Mouse (Mus musculus): Measurements from ENCODE around the gene Ctnnbip1. TPM values are rescaled to one million over a fixed set of nuclear protein-coding genes. Genes with fewer than 3 reads are reported as not detected.
A peak's percentile ranks its signal among the peaks of the same experiment; 100 is the strongest.

Gene Ctnnbip1
- polyA plus RNA-seq, 1 experiment from 2014 or later: 59.7 TPM

GRCm38 (mm10) chr4:149600130-149600529 is 82.1 kb downstream of the Ctnnbip1 start:
- Histone ChIP-seq H3K9ac (ENCODE audit: low read length) (no peak overlapping the region), H3K27ac (ENCODE audit: low read length) (no peak overlapping the region), H3K27me3 (ENCODE audit: control insufficient read depth, insufficient read depth, low read depth, low read length) (no peaks in the 10 kb centered on the region), H3K9me3 (ENCODE audit: control insufficient read depth, low read length) (no peaks in the 10 kb centered on the region), H3K4me1 (replicated peaks; ENCODE audit: control insufficient read depth, insufficient read depth, low read length) (peaks cover 8% of the 10 kb centered on the region), H3K4me2 (ENCODE audit: low read depth, low read length) (no peak overlapping the region), H3K4me3 (ENCODE audit: low read length) (no peak overlapping the region), H3K36me3 (ENCODE audit: control insufficient read depth, insufficient read depth, low read length) (no peaks in the 10 kb centered on the region)
- ATAC-seq (ENCODE audit: low read depth): no peak
- 72% methylated on average over 4 of the region's 4 CpGs for WGBS

GRCm38 (mm10) chr4:149601484-149601883 is 83.4 kb downstream of the Ctnnbip1 start:
- peaks cover 8% of the 10 kb centered on the region for H3K4me1 ChIP-seq (replicated peaks; ENCODE audit: control insufficient read depth, insufficient read depth, low read length)
- peak; percentile 40; the same call in 1 of the 2 replicates for ATAC-seq (ENCODE audit: low read depth)
- WGBS: 27% methylated on average over 4 of the region's 4 CpGs
- H3K4me3 ChIP-seq (ENCODE audit: low read length): no peak overlapping the region
- no peaks in the 10 kb centered on the region for H3K36me3 ChIP-seq (ENCODE audit: control insufficient read depth, insufficient read depth, low read length)
- H3K9ac ChIP-seq (ENCODE audit: low read length): no peak overlapping the region
- no peaks in the 10 kb centered on the region for H3K27me3 ChIP-seq (ENCODE audit: control insufficient read depth, insufficient read depth, low read depth, low read length)
- H3K27ac ChIP-seq (ENCODE audit: low read length): no peak overlapping the region
- no peak overlapping the region for H3K4me2 ChIP-seq (ENCODE audit: low read depth, low read length)
- H3K9me3 ChIP-seq (ENCODE audit: control insufficient read depth, low read length): no peaks in the 10 kb centered on the region

GRCm38 (mm10) chr4:149602236-149602635 is 84.2 kb downstream of the Ctnnbip1 start:
- Histone ChIP-seq H3K27me3 (ENCODE audit: control insufficient read depth, insufficient read depth, low read depth, low read length) (no peaks in the 10 kb centered on the region), H3K4me3 (ENCODE audit: low read length) (no peak overlapping the region), H3K9ac (ENCODE audit: low read length) (no peak overlapping the region), H3K27ac (ENCODE audit: low read length) (no peak overlapping the region), H3K4me2 (ENCODE audit: low read depth, low read length) (no peak overlapping the region), H3K9me3 (ENCODE audit: control insufficient read depth, low read length) (no peaks in the 10 kb centered on the region), H3K36me3 (ENCODE audit: control insufficient read depth, insufficient read depth, low read length) (no peaks in the 10 kb centered on the region), H3K4me1 (replicated peaks; ENCODE audit: control insufficient read depth, insufficient read depth, low read length) (peaks cover 10% of the 10 kb centered on the region)
- WGBS: 50% methylated on average over 7 of the region's 7 CpGs
- no peak for ATAC-seq (ENCODE audit: low read depth)

- Histone ChIP-seq H3K27ac (ENCODE audit: low read length) (no peak overlapping the region), H3K4me1 (replicated peaks; ENCODE audit: control insufficient read depth, insufficient read depth, low read length) (peaks cover 17% of the 10 kb centered on the region), H3K4me3 (ENCODE audit: low read length) (no peak overlapping the region), H3K36me3 (ENCODE audit: control insufficient read depth, insufficient read depth, low read length) (no peaks in the 10 kb centered on the region), H3K27me3 (ENCODE audit: control insufficient read depth, insufficient read depth, low read depth, low read length) (no peaks in the 10 kb centered on the region), H3K4me2 (ENCODE audit: low read depth, low read length) (no peak overlapping the region), H3K9me3 (ENCODE audit: control insufficient read depth, low read length) (no peaks in the 10 kb centered on the region), H3K9ac (ENCODE audit: low read length) (no peak overlapping the region)
- 28% methylated on average over 1 of the region's 1 CpGs for WGBS
- no peak for ATAC-seq (ENCODE audit: low read depth)
Measured at GRCm38 (mm10) chr4:149603860-149604259, 85.8 kb downstream of the Ctnnbip1 start.

- ATAC-seq (ENCODE audit: low read depth): no peak
Measured at GRCm38 (mm10) chr4:149604518-149604917, 86.5 kb downstream of the Ctnnbip1 start.

GRCm38 (mm10) chr4:149606056-149606455 is 88.0 kb downstream of the Ctnnbip1 start:
- H3K4me3 ChIP-seq (ENCODE audit: low read length): no peak overlapping the region
- 70% methylated on average over 18 of the region's 18 CpGs for WGBS
- no peak overlapping the region for H3K4me2 ChIP-seq (ENCODE audit: low read depth, low read length)
- no peak overlapping the region for H3K27ac ChIP-seq (ENCODE audit: low read length)
- peaks cover 16% of the 10 kb centered on the region for H3K4me1 ChIP-seq (replicated peaks; ENCODE audit: control insufficient read depth, insufficient read depth, low read length)
- no peak overlapping the region for H3K9ac ChIP-seq (ENCODE audit: low read length)
- H3K27me3 ChIP-seq (ENCODE audit: control insufficient read depth, insufficient read depth, low read depth, low read length): no peaks in the 10 kb centered on the region
- ATAC-seq (ENCODE audit: low read depth): no peak
- no peaks in the 10 kb centered on the region for H3K36me3 ChIP-seq (ENCODE audit: control insufficient read depth, insufficient read depth, low read length)
- no peaks in the 10 kb centered on the region for H3K9me3 ChIP-seq (ENCODE audit: control insufficient read depth, low read length)

More at GRCm38 (mm10) chr4:149604518-149604917, 86.5 kb downstream of the Ctnnbip1 start:
- WGBS: 78% methylated on average over 3 of the region's 3 CpGs
- Histone ChIP-seq H3K27me3 (ENCODE audit: control insufficient read depth, insufficient read depth, low read depth, low read length) (no peaks in the 10 kb centered on the region), H3K4me1 (replicated peaks; ENCODE audit: control insufficient read depth, insufficient read depth, low read length) (peaks cover 17% of the 10 kb centered on the region), H3K4me3 (ENCODE audit: low read length) (no peak overlapping the region), H3K9me3 (ENCODE audit: control insufficient read depth, low read length) (no peaks in the 10 kb centered on the region), H3K27ac (ENCODE audit: low read length) (no peak overlapping the region), H3K4me2 (ENCODE audit: low read depth, low read length) (no peak overlapping the region), H3K9ac (ENCODE audit: low read length) (no peak overlapping the region), H3K36me3 (ENCODE audit: control insufficient read depth, insufficient read depth, low read length) (no peaks in the 10 kb centered on the region)

GRCm38 (mm10) chr4:149606766-149607358 is 88.8 kb downstream of the Ctnnbip1 start:
- WGBS: 65% methylated on average over 15 of the region's 15 CpGs
- no peak for ATAC-seq (ENCODE audit: low read depth)

GRCm38 (mm10) chr4:149607591-149608308 is 89.7 kb downstream of the Ctnnbip1 start:
- peak; percentile 61 for ATAC-seq (ENCODE audit: low read depth)
- peaks cover 9% of the 10 kb centered on the region for H3K4me1 ChIP-seq (replicated peaks; ENCODE audit: control insufficient read depth, insufficient read depth, low read length)
- no peak overlapping the region for H3K4me3 ChIP-seq (ENCODE audit: low read length)
- no peaks in the 10 kb centered on the region for H3K27me3 ChIP-seq (ENCODE audit: control insufficient read depth, insufficient read depth, low read depth, low read length)
- peak overlapping the region; percentile 32; the same call in 1 of the 2 replicates for H3K9ac ChIP-seq (ENCODE audit: low read length)
- H3K9me3 ChIP-seq (ENCODE audit: control insufficient read depth, low read length): no peaks in the 10 kb centered on the region
- H3K27ac ChIP-seq (ENCODE audit: low read length): no peak overlapping the region
- 27% methylated on average over 20 of the region's 20 CpGs for WGBS
- H3K36me3 ChIP-seq (ENCODE audit: control insufficient read depth, insufficient read depth, low read length): no peaks in the 10 kb centered on the region
- peak overlapping the region; percentile 8; the same call in 1 of the 2 replicates for H3K4me2 ChIP-seq (ENCODE audit: low read depth, low read length)

More at GRCm38 (mm10) chr4:149606766-149607358, 88.8 kb downstream of the Ctnnbip1 start:
- Histone ChIP-seq H3K9ac (ENCODE audit: low read length) (no peak overlapping the region; the same call in 1 of the 2 replicates), H3K4me3 (ENCODE audit: low read length) (no peak overlapping the region), H3K27ac (ENCODE audit: low read length) (no peak overlapping the region), H3K36me3 (ENCODE audit: control insufficient read depth, insufficient read depth, low read length) (no peaks in the 10 kb centered on the region), H3K9me3 (ENCODE audit: control insufficient read depth, low read length) (no peaks in the 10 kb centered on the region), H3K4me2 (ENCODE audit: low read depth, low read length) (no peak overlapping the region), H3K4me1 (replicated peaks; ENCODE audit: control insufficient read depth, insufficient read depth, low read length) (peaks cover 13% of the 10 kb centered on the region), H3K27me3 (ENCODE audit: control insufficient read depth, insufficient read depth, low read depth, low read length) (no peaks in the 10 kb centered on the region)

GRCm38 (mm10) chr4:149608309-149608638 is 90.2 kb downstream of the Ctnnbip1 start:
- no peak overlapping the region for H3K4me2 ChIP-seq (ENCODE audit: low read depth, low read length)
- no peak overlapping the region for H3K4me3 ChIP-seq (ENCODE audit: low read length)
- ATAC-seq (ENCODE audit: low read depth): 0 out of 2 replicates have a peak, but pooled peaks have one; percentile 19
- H3K27ac ChIP-seq (ENCODE audit: low read length): no peak overlapping the region
- H3K4me1 ChIP-seq (replicated peaks; ENCODE audit: control insufficient read depth, insufficient read depth, low read length): peaks cover 9% of the 10 kb centered on the region
- H3K9ac ChIP-seq (ENCODE audit: low read length): no peak overlapping the region
- no peaks in the 10 kb centered on the region for H3K36me3 ChIP-seq (ENCODE audit: control insufficient read depth, insufficient read depth, low read length)
- H3K9me3 ChIP-seq (ENCODE audit: control insufficient read depth, low read length): no peaks in the 10 kb centered on the region
- no peaks in the 10 kb centered on the region for H3K27me3 ChIP-seq (ENCODE audit: control insufficient read depth, insufficient read depth, low read depth, low read length)
- 73% methylated on average over 6 of the region's 6 CpGs for WGBS
